Mouse (Mus musculus) neural tube, embryonic 10.5 days (tissue): Measurements from ENCODE around the gene Flt1.

Source experiments
- DNase-seq: peaks from one replicate; pipeline ENCODE4 v3.0.0-alpha.2; 2017; ENCODE audit warnings: low spot score; ENCODE audit errors: extremely low spot score

Flt1 gene

DNA sequence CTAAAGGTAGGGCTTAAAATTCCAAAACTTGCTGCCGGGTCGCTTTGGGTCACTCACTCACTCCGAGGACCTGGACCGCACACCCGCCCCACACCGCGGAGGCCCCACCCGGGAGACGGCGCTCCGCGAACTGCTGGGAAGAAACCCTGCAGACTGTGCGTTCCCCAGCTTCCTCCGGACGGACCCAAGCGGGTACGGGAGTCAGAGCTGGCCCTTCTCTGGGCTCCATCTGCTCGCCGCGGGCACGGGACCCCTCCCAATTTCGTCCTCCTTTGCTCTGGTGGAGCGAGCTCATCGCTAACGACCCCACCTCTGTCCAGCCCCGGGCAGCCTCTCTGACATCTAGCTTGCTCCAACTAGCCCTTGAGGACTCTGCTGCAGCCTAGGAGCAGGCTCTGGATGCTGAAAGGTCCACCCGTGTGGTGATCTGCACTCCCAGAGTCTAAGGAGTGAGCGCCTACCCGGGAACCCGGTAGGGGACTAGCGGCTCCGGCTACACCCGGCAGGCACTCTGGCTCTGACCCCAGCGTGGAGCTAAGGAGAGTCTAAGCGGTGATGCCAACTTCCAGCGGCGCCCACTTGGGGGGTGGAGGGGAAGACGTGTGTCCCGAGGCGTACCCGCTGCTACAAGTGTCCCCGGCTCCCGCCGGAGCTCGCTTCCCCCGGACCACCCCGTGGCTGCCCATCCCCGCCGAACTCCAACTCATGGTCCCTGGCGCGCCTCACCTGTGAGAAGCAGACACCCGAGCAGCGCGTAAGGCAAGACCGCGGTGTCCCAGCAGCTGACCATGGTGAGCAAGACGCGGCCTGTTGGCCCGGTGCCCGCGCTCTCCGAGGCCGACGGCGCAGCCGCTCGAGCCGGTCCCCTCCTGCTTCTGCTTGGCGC is 623 bp downstream of the Flt1 start:
- peak; percentile 78 for DNase-seq

DNA sequence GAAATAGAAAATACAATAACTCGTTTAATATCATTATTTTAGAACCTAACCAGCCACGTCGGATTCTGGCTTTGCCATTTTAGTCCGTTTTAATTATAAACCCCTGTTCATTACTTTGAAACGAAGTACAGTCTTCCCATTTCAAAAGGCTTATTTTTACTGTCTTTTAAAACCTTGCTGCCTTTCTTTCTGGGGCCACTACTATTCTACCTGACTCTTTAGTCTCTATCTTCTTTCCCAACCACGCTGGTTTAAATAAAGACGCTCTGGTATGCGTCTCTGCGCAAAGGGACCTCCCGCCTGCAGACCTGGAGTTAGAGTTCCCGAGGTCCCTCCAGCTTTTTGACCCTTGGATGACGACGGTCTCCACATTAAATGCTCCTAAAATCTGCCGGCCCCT is 1.4 kb downstream of the Flt1 start:
- no peak for DNase-seq

DNA sequence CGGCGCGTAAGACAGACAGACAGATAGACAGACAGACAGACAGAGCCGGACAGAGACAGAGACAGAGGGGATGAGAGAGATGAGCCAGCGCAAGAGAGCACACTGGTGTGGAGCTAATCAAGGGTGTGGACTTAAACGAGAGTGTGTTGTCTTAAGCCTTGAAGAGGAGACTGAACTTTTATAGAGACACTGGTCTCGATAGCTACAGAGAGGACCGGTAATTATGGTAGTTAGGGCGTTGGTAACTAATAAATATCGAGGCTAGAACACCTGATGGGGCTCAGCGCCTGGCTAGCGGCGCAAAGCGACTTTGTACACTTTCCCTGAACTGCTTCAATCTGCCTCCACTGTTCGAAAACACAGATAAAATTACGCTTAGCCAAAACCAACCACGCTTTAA is 2.0 kb downstream of the Flt1 start:
- peak; percentile 26 for DNase-seq

DNA sequence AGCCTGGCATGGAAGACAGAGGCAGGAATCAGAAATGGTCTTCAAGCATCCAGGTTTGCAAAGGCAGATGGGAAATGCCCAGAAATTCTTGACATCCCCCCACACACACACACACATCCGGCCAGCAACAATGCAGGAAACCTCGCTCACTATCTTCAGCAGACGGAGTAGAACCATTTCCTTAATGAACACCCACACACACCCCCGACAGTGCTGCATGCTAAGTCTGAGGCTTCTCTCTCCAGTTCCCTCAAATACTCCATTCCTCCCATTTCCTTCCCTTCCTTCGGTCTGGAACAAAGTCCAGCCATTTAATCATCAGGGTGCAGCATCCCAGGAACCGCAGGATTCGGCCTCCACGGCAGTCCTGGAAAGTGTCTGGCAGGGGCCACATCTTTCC is 4.4 kb downstream of the Flt1 start:
- DNase-seq: no peak

DNA sequence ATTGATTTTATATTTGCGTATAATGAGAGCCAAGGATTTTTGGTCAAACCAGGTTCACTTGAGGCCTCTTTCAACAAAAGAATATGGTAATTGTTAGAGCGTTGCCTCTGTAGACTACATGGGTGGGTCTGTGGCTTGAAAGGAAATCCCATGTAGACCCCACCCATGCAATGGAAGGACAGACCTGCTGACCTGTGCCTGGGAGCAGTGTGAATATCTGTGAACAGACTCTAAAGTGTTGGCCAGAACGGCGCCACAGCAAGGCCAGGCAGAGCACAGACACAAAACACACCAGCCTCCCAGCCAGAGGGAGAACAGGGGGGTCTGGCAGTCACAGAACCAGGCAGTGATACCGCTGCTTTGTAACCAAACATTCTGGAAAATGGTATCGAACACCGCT is 7.5 kb downstream of the Flt1 start:
- no peak for DNase-seq

DNA sequence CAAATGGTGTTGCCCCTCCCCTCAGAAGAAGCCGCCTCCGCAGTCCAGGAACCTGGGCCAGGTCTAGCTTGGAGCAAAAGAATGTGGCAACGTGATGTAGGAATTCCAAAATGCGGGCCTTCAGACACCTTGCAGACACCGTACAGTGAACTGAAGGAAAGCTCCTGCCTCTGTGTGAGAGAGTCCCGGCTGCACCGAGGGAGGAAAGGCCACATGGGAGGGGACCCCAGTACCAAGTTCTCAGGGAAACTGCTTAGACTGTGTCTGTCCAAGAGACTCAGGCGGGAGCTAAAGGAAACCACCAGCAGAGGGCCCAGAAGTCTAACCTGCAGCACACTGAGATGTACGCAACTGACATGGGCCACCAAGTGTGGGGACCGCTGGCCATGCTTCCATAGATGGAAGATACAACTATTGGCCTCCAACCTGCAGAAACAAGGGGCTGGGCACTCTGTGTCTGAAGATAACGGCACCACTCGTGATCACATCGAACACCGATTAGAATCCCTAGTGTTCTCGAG is 9.1 kb downstream of the Flt1 start:
- no peak for DNase-seq

DNA sequence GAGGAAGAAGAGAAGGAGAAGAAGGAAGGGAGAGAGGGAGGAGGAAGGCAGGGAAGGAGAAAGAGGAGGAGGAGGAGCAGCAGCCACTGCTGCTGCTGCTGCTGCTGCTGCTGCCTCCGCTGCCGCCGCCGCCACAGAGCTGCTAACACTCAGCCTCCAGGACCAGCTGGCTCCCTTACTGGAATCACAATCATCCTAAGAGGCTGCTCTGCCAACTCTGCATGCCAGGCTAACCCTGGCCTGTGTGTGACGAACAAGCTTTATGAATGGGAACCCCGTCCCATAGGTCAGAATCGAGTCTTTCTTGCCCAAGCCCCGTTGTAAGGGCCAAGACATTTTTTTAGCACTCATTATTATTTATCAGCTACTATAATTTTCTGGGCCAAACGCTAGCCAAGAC is 9.5 kb downstream of the Flt1 start:
- no peak for DNase-seq

DNA sequence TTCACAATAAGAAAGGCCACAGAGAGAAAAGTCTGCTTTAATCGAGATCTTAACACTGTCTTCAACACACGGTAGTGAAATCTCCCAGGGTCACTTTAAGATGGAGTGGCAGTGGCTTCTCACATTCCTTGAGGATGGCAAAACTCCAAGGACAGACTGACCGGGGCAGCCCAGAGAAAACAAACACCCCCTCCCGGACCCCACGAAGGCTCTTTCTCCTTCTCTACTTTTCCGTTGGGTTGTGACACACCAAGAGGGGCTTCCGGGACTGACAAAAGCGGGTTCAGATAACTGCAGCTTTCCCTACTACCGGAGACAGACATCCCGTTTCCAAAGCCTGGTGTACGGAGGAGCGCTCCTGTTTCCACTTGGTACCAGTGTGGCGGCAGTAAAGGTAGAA is 10.4 kb downstream of the Flt1 start:
- no peak for DNase-seq

DNA sequence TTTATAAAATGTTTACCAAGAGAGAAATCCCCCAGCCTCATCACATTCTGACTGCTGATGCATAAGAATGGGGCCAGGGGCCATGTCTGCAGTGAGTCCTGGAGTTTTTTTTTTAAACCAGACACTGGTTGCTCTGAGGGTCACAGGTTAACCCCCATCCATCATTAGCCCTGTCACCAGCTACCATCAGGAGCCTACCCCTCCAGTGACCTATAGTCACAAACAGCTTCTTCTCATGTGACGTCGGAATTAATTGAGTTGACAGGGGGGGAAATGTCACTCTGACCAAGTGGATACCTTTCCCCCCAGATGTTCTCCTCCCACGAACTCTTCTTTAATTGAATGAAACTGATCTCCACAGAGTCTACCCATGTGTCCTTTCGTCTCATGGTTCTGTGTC is 17.3 kb downstream of the Flt1 start:
- peak; percentile 40 for DNase-seq

DNA sequence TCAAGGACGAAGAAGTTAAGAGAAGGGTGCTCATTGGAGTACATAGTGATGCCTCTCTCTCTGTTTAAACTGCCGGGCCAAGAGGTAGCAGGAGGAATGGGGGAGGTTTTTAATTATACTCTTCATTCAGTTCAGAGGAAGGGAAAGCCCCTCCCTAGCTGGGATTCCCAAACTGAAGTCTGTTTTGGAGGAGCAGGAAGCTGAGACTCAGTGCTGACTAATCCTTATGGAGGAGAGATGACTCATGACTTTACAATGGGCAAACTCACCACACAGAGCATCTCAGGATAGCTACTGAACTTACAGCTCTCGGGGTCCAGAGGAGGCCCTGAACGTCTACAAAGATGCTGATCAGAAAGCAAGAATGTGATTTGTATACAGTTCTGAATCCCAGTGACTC is 18.3 kb downstream of the Flt1 start:
- no peak for DNase-seq

DNA sequence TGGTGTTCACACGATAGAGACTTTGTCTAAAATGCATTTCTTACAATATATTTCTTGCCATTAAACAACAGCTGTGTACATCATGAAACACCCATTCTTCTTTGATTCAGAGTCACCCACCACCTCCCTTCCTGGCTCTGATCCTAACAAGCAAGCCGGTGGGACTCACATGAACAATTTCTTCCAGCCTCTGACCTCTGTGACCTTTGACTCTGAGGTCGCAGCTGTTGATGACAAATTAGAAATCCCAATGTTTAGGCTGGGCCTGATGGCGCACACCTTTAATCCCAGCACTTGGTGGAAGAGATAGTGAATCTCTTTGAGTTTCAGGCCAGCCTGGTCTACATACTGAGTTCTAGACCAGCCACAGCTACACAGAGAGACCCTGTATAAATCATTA is 20.9 kb downstream of the Flt1 start:
- peak; percentile 31 for DNase-seq

DNA sequence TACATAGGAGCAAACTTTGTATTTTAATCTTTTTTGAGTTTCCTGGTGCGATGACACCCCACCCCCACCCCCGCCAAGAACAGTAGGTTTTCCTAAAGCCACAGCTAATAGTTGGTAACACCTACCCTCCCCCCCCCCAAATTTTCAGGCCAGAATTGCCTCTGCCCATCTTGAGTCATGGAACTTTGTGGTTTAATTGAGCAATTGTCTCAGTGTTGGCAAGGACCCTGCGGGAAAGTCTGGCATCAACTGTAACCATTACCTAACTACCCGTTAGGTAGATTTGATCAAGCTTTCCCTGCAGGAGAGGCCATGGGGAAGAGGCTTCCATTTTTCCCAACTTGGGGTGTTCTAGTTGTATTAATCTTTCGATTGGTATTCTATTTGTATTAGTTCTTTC is 23.4 kb downstream of the Flt1 start:
- no peak for DNase-seq

DNA sequence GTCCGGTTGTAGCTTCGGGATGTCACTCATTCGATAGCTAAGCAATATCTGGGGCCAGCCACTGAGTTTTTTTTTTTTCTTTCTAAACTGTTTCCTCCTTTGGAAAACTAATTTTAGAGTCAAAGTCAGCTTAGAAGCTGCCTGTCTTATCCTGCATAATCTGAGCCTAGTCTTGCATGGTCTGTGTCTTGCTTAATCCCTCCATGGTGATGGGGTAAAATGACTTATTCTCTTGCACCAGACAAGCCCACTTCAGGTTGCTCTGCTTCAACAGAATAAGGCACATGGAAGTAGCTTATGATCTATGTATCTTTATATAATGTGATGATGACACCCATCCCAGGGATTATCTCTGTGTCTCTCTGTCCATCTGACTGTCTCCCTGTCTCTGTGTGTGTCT is 24.8 kb downstream of the Flt1 start:
- DNase-seq: no peak

DNA sequence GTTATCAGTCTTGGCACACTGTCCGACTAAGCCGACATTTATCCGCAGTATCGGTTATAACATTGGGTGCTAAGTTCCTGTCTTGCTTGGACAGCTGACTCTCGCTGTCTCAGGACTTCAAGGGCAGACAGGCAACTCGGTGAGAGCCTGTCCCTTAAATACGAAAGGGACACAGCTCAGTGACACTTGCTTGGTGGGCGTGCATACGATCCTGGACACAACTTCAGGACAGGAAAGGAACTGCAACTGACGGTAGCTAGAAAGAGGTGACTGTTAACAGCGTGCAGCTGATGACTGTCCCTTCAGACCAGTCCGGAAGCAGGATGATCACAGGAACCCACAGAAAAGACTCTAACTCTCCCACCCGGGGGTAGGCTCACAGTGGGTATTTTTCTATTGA is 27.8 kb downstream of the Flt1 start:
- DNase-seq: no peak

DNA sequence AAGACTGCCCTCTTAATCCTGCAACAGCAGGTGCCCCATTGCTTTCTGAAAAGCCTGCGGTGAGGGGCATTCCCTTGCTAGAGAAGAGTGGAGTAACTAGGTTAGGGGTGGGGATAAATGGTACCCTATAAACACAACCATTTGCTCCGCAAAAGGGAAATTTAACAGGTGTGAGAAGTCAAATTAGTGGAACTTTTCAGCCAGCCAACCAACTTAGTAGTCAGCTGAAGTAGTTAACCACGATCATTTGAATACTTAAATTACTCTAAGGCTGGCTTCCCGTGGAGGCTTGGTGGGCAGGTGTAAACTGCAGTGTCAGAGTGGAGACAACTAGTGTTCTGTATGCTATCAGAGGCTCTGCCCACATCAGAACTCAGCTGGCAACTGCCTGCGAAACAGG is 28.6 kb downstream of the Flt1 start:
- DNase-seq: no peak

DNA sequence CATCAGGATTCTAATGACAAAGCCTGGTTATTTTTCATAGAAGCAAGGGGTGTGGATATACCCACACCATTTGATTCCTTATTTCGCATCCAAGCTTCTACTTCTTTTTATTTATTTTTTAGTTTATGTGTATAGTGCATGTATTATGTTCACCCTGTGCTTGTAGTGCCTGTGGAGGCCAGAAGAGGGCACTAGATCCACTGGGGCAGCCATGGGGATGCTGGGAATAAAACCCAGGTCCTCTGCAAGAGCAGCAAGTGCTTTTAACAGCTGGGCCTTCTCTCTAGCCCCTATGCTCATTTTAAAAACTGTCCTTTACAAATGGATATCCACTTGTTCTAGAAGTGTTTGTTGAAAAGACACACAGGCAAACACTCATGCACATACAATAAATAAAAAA is 33.2 kb downstream of the Flt1 start:
- no peak for DNase-seq

DNA sequence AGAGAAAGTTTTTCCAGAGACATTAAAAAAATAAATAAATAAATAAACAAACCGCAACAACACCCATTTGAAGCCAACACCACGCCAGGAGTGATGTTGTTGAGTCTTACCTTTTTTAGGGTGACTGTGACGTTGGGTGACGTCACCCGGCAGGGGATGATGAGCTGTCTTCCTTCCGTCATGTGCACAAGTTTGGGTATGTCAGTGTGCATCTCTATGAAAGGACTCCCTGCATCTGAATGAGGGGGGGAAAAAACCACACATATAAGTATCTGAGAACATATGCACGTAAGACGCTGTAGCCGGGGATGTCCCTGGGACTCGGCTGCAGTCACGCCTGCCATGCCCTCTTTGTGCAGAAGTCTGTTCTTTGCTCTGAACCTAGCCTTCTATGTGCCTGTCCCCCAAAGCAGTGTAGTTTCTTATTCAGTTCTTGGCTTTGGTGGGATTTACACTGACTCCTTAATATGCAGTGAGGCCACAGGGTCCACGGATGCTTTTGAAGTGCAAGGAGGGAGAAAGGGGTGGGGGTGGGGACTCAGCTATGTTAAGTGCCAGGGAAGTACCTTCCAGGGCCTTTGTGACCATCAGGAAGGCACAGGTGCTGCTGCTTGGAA is 42.0 kb downstream of the Flt1 start:
- DNase-seq: no peak

DNA sequence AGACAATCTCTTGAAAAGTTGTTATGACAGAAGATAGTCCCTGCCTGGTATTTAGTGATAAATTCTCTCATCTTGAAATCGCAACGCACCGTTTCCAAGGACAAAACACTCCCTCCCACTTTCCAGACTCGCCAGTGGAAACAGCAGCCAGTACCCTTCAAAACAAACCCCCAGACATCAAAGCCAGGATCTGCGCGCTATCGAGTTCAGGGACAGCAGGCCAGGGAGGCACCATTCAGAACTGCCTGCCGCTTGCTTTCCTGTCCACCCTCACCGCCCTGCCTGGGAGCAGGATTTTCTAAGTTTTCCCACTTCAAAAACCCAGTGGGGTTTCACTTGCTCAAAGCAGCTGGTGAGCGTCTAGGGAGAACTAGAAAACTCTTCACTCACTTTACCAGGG is 44.6 kb downstream of the Flt1 start:
- no peak for DNase-seq

DNA sequence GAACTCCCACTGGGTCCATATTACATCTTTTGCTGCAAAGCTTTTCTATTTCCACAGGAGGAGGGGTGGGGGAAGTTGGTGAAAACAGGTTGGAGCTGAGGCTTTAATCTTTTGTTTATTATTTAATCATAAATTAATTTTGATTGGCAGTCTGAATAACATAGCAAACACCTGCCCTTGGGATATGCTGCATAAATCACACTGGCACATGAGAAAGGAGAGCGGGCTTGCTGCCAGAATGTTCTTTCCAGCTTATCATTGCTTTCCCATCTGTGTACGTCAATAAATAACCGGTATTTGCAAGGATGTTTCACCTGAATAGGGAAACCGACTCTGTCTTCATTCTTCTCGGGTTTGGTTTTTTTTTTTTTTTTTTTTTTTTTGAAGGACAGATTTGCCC is 45.1 kb downstream of the Flt1 start:
- no peak for DNase-seq

DNA sequence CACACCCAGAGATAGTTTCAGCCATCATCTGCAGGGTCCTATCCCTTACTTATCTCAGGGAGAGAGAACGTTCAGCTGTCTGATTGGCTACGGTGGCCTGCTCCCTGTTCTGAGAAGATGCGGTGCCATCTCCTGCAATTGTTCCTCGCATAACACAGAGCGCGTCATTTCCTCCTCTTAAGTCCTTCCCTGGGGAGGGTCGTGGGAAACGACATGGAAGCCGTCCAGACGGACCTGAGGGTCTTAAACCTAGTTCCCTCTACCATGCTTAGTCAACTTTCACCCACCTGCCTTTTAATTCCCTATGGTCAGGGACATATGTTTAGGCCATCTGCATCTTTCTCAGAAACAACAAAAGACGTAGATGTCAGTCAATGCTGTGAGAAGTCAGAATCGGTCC is 46.5 kb downstream of the Flt1 start:
- DNase-seq: no peak

DNA sequence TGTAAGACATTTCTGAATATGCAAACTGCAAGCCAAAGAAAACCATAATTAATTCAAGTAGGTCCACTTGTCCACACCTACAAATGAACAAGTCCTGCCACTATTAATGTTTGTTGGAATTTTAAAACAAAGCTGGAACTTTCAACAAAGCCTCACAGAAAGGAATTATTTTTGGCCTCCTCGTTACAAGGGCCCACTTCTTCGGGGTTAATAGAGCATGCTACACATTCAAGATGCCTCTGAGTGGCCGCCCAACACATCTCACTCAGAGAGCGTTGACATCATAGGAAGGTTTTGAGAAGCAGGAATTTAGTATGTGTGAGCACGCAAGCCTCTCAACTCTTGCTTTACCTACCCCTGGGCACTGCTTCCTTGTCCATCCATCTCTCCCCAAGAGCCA is 50.0 kb downstream of the Flt1 start:
- DNase-seq: no peak

DNA sequence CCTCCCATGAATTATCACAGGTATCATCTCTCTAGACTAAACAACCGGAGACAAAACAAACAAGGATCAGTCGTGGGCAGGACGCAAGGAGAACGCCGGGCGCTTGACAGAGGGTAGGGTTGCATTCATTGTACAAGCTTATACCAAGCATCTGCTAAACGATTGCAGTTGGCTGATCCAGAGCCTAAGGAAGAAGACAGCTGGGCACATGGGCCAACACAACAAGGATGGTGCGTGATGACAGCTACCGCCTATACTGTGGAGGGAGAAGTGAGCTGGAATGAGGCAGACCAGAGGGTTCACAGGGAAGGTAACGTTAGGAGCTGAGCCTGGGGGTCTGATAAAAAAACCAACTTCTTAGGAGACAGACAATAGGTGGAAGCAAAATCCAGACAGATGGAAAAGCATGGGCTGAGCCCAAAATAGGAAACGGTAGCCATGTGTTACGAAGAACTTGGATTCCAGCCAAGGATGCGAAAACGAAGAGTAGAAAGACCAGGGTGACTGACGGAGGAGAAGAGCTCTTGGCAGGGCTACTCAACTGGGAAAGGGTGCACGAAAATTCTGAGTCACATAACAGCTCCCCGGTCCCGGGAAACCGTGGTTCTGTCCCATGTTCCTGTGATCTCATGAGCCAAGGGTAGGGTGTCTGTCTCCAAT is 53.9 kb downstream of the Flt1 start:
- no peak for DNase-seq
